Mouse (Mus musculus) limb, embryonic 12.5 days (tissue): ENCODE data around the gene Rbm18. TPM values are rescaled to one million over a fixed set of nuclear protein-coding genes. Genes with fewer than 3 reads are reported as not detected.
"Not testable (repeated sequence)": the region's sequence is repeated elsewhere in the genome, so short reads cannot be mapped to it uniquely, and the experiment has no call there.

ENCODE experiments used
- ATAC-seq: fragments of 200-750 bp; cut with Nextera tagmentation; 2 replicates; pipeline ENCODE4 v1.8.0; 2017; ENCODE audit warnings: low read depth, moderate TSS enrichment; ENCODE audit not compliant: insufficient number of reproducible peaks, insufficient read depth, low FRiP score, low TSS enrichment
- H3K27ac ChIP-seq: fragments of 300-500 bp; sonication (generic); 2 replicates; pipeline ENCODE4 v1.5.1; 2016; ENCODE audit warnings: mild to moderate bottlenecking, moderate library complexity
- H3K27me3 ChIP-seq: fragments of 300-500 bp; sonication (generic); 2 replicates; pipeline ENCODE4 v1.6.1; 2016; ENCODE audit warnings: mild to moderate bottlenecking, moderate library complexity
- H3K36me3 ChIP-seq: fragments of 300-500 bp; sonication (generic); 2 replicates; pipeline ENCODE4 v1.6.1; 2016; ENCODE audit warnings: mild to moderate bottlenecking, moderate library complexity
- H3K4me1 ChIP-seq: fragments of 300-500 bp; sonication (generic); replicated peaks from 2 replicates; pipeline ENCODE4 v1.6.1; 2016
- H3K4me2 ChIP-seq: fragments of 300-500 bp; sonication (generic); 2 replicates; pipeline ENCODE4 v1.6.1; 2016; ENCODE audit warnings: mild to moderate bottlenecking, moderate library complexity
- H3K4me3 ChIP-seq: fragments of 300-500 bp; sonication (generic); replicated peaks from 2 replicates; pipeline ENCODE4 v1.5.1; 2016; ENCODE audit warnings: mild to moderate bottlenecking
- H3K9ac ChIP-seq: fragments of 300-500 bp; sonication (generic); replicated peaks from 2 replicates; pipeline ENCODE4 v1.6.1; 2016; ENCODE audit warnings: mild to moderate bottlenecking, moderate library complexity
- H3K9me3 ChIP-seq: fragments of 300-500 bp; sonication (generic); 2 replicates; pipeline ENCODE4 v1.6.1; 2016; ENCODE audit warnings: mild to moderate bottlenecking, moderate library complexity
- WGBS: fragments of 180-500 bp; shearing (Covaris S2); methylation state at CpG from one replicate; pipeline ENCODE4 v1.1.7; 2016; 5-methylcytosine and 5-hydroxymethylcytosine counted together
- polyA plus RNA-seq: library from polyadenylated mRNA; unstranded; fragments of >200 nt; fragmentation: Nextera tagmentation; extraction: Ambion mirVana; gene quantifications from 2 replicates; pipeline ENCODE4 v1.2.1, GENCODE M21; 2016

The Rbm18 gene
- polyA plus RNA-seq = 90.8 and 95.6 TPM in 2 replicates

DNA sequence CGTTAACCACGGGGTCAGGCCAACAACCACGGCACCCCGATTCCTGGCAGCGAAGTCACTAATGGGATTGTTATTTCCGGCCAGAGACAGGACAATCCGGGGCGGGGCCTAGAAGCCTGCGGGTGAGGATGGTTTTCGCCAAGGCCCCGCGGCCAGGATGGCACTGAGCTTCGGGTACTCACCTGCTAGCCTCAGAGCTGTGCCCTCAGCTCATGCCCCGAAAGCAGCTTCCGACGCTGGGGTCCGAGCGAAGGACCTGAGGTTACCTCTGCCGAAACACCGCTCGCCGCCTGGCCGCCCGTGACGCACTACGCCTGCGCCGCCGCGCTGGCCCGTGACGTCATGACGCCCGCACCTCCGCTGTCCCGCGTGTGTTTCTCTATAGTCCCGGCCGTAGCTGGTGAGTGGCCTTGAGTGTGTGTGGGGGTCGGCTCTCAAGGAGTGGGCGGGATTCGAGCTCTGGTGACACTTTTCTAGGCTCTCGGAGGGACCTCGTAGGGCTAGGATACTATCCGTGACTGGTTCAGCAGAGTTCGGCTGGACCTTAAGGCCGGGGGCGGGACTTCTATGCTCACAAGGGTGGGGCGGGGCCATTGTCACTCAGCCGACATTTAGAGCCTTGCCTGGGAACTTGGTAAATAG lies at the start of gene Rbm18, which contains the start of gene Mrrf:
TSS of gene Rbm18 (minus strand) at position 474 of the 642 bp plus-strand sequence.
TSS of gene Mrrf (plus strand) at position 90 of the 642 bp plus-strand sequence.
- Histone ChIP-seq H3K4me1 (peaks cover 10% of the 10 kb centered on the region; the same call in 1 of the 2 replicates), H3K4me3 (peak within 1 kb of the TSS; percentile 76), H3K4me2 (peak within 1 kb of the TSS; percentile 73), H3K27me3 (no peaks in the 10 kb centered on the region), H3K36me3 (peaks cover 29% of the 10 kb centered on the region), H3K9me3 (no peaks in the 10 kb centered on the region), H3K9ac (peak within 1 kb of the TSS; percentile 75), H3K27ac (peak within 1 kb of the TSS; percentile 76)
- ATAC-seq = peak; percentile 98
- 1% methylated on average over 50 of the region's 50 CpGs for WGBS

DNA sequence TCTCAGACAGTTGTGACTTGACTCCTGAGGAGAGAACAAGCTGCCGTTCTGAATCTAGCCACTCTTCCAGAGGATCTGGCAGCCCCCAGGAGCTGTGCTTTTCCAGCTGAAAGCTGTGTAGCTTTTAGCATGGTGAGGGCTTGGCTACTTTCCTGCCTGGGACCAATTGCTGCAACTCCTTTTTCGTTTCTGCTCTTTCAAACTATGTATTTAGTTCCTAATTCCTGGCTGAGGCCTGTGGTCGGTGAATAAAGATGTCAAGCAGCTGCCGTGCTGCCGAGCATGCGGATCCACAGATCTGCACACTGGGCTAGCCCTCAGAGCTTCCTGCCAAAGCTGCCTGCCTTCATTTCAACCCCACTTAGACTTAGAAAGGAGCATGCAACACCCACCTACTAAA lies 48.3 kb upstream of the Rbm18 start:
- no peak overlapping the region for H3K9ac ChIP-seq
- H3K4me2 ChIP-seq = no peak overlapping the region
- H3K4me3 ChIP-seq = no peak overlapping the region
- ATAC-seq = no peak
- H3K9me3 ChIP-seq = no peaks in the 10 kb centered on the region
- no peak overlapping the region for H3K27ac ChIP-seq
- no peaks in the 10 kb centered on the region for H3K4me1 ChIP-seq
- WGBS = 66% methylated on average over 6 of the region's 6 CpGs
- 0 out of 2 replicates have a peak, but pooled peaks cover 4% of the 10 kb centered on the region for H3K36me3 ChIP-seq
- H3K27me3 ChIP-seq = no peaks in the 10 kb centered on the region

DNA sequence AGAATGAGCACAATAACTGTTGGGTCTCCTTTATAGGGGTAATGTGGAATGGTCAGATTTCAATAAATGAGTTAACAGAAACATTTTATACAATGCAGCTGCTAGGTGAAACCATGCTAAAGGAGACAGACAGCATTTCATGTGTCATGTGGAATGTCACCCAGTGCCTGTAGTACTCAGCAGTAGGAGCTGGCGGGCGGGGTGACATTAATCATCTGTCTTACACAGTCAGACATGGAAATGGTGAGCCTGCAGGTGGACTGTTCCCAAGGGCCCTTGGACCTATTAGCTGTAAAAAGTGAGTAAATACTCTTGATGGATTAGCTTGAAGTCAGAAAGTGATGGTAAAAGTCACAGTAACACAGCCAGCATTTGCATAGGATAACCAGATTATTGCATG lies 47.6 kb upstream of the Rbm18 start:
- H3K27me3 ChIP-seq = no peaks in the 10 kb centered on the region
- H3K9me3 ChIP-seq = no peaks in the 10 kb centered on the region
- H3K36me3 ChIP-seq = 0 out of 2 replicates have a peak, but pooled peaks cover 10% of the 10 kb centered on the region
- H3K27ac ChIP-seq = no peak overlapping the region
- no peak overlapping the region for H3K4me2 ChIP-seq
- 93% methylated on average over 2 of the region's 2 CpGs for WGBS
- no peak overlapping the region for H3K9ac ChIP-seq
- no peaks in the 10 kb centered on the region for H3K4me1 ChIP-seq
- no peak overlapping the region for H3K4me3 ChIP-seq
- ATAC-seq = no peak

GRCm38 (mm10) chr2:36183278-36183677 lies 46.7 kb upstream of the Rbm18 start:
- 69% methylated on average over 2 of the region's 2 CpGs for WGBS
- no peak overlapping the region for H3K9ac ChIP-seq
- no peaks in the 10 kb centered on the region for H3K27me3 ChIP-seq

DNA sequence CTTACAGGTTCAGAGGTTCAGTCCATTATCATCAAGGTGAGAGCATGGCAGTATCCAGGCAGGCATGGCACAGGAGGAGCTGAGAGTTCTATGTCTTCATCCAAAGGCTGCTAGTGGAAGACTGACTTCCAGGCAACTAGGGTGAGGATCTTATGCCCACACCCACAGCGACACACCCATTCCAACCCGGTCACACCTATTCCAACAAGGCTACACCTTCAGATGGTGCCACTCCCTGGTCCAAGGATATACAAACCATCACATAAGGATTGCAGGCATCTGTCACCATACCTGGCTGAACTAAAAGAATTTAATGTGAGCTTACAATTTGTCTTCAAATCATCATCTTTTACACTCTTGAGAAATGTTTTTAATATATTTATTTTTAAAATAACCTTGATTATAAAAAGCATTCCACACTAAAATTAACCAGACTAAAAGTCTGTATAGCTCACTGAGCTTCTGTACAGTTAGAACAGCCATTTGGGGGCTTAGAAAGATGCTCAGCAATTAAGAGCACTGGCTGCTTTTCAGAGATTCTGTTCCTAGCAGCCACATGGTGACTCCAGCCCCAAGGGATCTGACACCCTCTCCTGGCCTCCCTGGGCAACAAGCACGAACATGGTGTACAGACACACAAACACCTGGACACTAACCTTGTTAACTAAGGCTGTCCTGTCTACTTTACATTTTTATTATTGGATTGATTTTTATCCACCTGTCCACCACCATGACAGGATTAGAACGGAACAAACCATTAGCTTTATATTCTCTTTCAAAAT lies 45.2 kb upstream of the Rbm18 start:
- ATAC-seq, H3K27me3 ChIP-seq: not testable (repeated sequence)
- WGBS = 78% methylated on average over 4 of the region's 4 CpGs

More at GRCm38 (mm10) chr2:36183278-36183677, 46.7 kb upstream of the Rbm18 start:
- H3K4me3 ChIP-seq = no peak overlapping the region
- H3K9me3 ChIP-seq = no peaks in the 10 kb centered on the region
- H3K4me2 ChIP-seq = no peak overlapping the region
- no peaks in the 10 kb centered on the region for H3K4me1 ChIP-seq
- no peak for ATAC-seq
- peaks cover 14% of the 10 kb centered on the region; the same call in 1 of the 2 replicates for H3K36me3 ChIP-seq
- H3K27ac ChIP-seq = no peak overlapping the region

DNA sequence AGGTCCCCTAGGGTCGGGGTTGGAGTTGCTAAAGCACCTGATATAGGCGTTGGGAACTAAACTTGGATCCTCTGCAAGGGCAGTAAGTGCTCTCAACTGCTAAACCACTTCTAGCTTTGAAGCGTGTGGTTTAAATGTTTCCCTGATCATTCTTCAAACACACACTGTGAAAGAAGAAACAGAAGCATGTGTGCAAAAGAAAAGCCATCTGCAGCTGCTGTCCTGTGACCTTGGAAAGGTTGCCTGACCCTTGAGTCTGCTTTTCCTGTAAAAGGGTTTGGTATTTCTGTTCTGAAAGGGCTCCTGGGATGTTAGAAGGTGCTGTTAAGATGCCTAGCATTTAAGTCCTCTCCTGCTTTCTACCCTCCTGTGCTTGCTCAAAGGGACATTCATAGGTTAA lies 42.9 kb upstream of the Rbm18 start:
- H3K4me2 ChIP-seq = no peak overlapping the region
- peaks cover 26% of the 10 kb centered on the region; the same call in 1 of the 2 replicates for H3K36me3 ChIP-seq
- no peaks in the 10 kb centered on the region for H3K9me3 ChIP-seq
- no peak overlapping the region for H3K9ac ChIP-seq
- H3K4me3 ChIP-seq = no peak overlapping the region
- 67% methylated on average over 3 of the region's 3 CpGs for WGBS
- H3K27ac ChIP-seq = no peak overlapping the region
- no peak for ATAC-seq
- H3K4me1 ChIP-seq = no peaks in the 10 kb centered on the region
- no peaks in the 10 kb centered on the region for H3K27me3 ChIP-seq

More for the DNA sequence above, 45.2 kb upstream of the Rbm18 start:
- H3K4me2 ChIP-seq, H3K4me3 ChIP-seq, H3K9ac ChIP-seq, H3K9me3 ChIP-seq, H3K27ac ChIP-seq, H3K4me1 ChIP-seq: not testable (repeated sequence)
- peaks cover 26% of the 10 kb centered on the region; the same call in 1 of the 2 replicates for H3K36me3 ChIP-seq

DNA sequence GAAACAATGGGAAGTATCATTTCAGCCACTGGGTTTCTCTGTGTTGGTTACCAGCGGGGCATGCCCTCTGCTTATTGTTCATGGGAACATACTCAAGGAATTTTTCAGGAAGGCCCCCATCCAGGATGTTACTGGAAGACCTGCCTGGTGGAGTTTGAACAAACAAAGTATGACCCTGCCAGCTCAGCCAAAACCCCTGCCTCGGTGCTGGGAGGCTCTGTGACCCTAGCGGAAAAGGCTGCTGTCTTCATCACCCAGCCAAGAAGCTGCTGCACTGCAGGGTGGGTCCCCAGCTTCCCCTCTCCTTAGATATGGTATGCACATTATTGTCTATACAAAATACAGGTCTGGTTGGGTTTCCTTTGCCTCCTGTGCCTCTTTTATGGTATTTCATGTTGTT lies 36.0 kb upstream of the Rbm18 start:
- 89% methylated on average over 3 of the region's 3 CpGs for WGBS
- no peak overlapping the region for H3K27ac ChIP-seq
- no peak overlapping the region for H3K4me3 ChIP-seq
- H3K4me2 ChIP-seq = no peak overlapping the region
- H3K9ac ChIP-seq = no peak overlapping the region
- ATAC-seq = no peak
- H3K9me3 ChIP-seq = no peaks in the 10 kb centered on the region
- H3K27me3 ChIP-seq = no peaks in the 10 kb centered on the region
- peaks cover 6% of the 10 kb centered on the region; the same call in 1 of the 2 replicates for H3K36me3 ChIP-seq
- peaks cover 3% of the 10 kb centered on the region; the same call in 1 of the 2 replicates for H3K4me1 ChIP-seq

DNA sequence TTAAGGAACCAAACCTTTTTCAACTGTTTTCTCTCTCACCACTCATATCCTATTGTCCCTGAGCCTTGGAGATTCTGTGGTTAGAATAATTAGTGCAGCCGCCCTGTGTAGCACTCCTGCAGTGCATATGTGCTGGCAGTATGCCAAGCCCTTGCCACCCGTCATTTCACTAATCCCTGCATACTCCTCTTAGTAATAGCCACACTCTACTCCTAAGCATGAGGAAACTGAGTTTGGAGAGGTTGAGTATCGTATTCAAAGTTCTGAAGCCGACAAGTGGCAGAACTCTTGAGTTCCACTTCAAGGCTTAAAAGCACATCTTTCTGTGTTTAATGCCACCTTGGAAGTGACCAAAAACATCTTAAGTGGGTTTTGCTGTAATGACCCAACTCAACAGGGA lies 35.6 kb upstream of the Rbm18 start:
- WGBS = 62% methylated on average over 4 of the region's 4 CpGs
- Histone ChIP-seq H3K4me1 (peaks cover 3% of the 10 kb centered on the region; the same call in 1 of the 2 replicates), H3K36me3 (peaks cover 1% of the 10 kb centered on the region; the same call in 1 of the 2 replicates), H3K9me3 (no peaks in the 10 kb centered on the region), H3K4me2 (no peak overlapping the region), H3K4me3 (no peak overlapping the region), H3K27me3 (no peaks in the 10 kb centered on the region), H3K27ac (0 out of 2 replicates have a peak overlapping the region, but pooled peaks have one; percentile 13), H3K9ac (no peak overlapping the region)
- ATAC-seq = no peak; the same call in 1 of the 2 replicates

GRCm38 (mm10) chr2:36169176-36169575 lies 32.6 kb upstream of the Rbm18 start:
- Histone ChIP-seq H3K4me2 (no peak overlapping the region), H3K9me3 (no peaks in the 10 kb centered on the region), H3K36me3 (peaks cover 13% of the 10 kb centered on the region; the same call in 1 of the 2 replicates), H3K4me3 (no peak overlapping the region), H3K9ac (no peak overlapping the region), H3K27ac (no peak overlapping the region), H3K4me1 (peaks cover 3% of the 10 kb centered on the region; the same call in 1 of the 2 replicates), H3K27me3 (no peaks in the 10 kb centered on the region)
- 74% methylated on average over 4 of the region's 4 CpGs for WGBS
- no peak for ATAC-seq

GRCm38 (mm10) chr2:36167990-36168618 lies 31.5 kb upstream of the Rbm18 start:
- ATAC-seq = no peak
- H3K4me2 ChIP-seq = no peak overlapping the region
- WGBS = 97% methylated on average over 1 of the region's 1 CpGs
- H3K9ac ChIP-seq = no peak overlapping the region
- H3K27me3 ChIP-seq = no peaks in the 10 kb centered on the region
- no peaks in the 10 kb centered on the region for H3K9me3 ChIP-seq
- no peak overlapping the region for H3K4me3 ChIP-seq
- no peak overlapping the region for H3K27ac ChIP-seq
- H3K36me3 ChIP-seq = peaks cover 13% of the 10 kb centered on the region; the same call in 1 of the 2 replicates
- H3K4me1 ChIP-seq = peaks cover 3% of the 10 kb centered on the region; the same call in 1 of the 2 replicates

DNA sequence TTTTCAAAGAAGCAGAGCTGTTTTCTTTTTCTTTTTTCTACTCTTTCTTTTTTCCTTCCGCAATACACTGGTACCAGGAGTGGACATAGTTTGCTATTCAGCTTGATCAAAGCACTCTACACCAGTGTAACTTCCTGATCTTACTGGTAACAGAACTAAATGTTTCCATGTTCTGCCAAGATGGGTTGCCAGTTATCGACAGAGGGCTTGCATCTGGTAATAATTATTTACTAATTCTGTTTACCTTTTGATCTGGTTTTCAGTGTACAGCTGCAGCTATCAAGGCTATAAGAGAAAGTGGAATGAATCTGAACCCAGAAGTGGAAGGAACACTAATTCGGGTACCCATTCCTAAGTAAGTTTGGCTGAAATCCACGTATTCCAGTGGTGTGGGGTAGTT lies 22.8 kb upstream of the Rbm18 start:
- H3K9me3 ChIP-seq = no peaks in the 10 kb centered on the region
- 35% methylated on average over 4 of the region's 4 CpGs for WGBS
- no peak overlapping the region for H3K27ac ChIP-seq

More for the DNA sequence above, 22.8 kb upstream of the Rbm18 start:
- H3K36me3 ChIP-seq = peaks cover 29% of the 10 kb centered on the region
- H3K27me3 ChIP-seq = no peaks in the 10 kb centered on the region
- no peak overlapping the region for H3K4me2 ChIP-seq
- H3K4me1 ChIP-seq = 0 out of 2 replicates have a peak, but pooled peaks cover 5% of the 10 kb centered on the region
- H3K4me3 ChIP-seq = no peak overlapping the region
- no peak overlapping the region for H3K9ac ChIP-seq
- ATAC-seq = no peak
